Comparison of ENCODE assay signal across 17 mouse cellular contexts in the genomic region with DNA sequence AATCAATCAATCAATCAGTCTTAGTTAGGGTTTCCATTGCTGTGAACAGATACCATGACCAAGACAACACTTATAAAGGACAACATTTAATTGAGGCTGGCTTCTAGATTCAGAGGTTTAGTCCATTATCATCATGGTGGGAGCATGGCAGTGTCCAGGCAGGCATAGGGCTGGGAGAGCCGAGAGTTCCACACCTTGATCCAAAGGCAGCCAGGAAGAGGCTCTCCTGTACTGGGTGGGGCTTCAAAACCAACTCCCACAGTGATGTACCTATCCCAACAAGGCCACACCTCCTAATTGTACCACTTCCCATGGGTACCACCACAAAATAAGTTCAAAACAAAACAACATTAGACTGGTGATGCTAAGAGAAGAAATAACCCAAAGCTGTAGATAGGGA.
"Had no signal": no experiment of that assay in that cellular context is flagged by ENCODE, and none has a peak within 500 bp of the region (broad histone marks: within the 10 kb centered on the region; RNA-seq: fewer than 3 reads in every experiment).

No protein-coding gene starts in this region.

- H3K4me3 ChIP-seq: lung, embryonic 15.5 days; midbrain, embryonic 10.5 days; midbrain, embryonic 12.5 days; neural tube, embryonic 12.5 days; stomach, embryonic 15.5 days had no signal

- H3K27ac ChIP-seq: lung, embryonic 15.5 days; midbrain, embryonic 10.5 days; midbrain, embryonic 12.5 days; neural tube, embryonic 12.5 days; stomach, postnatal 0 days had no signal

- ATAC-seq: liver, postnatal 0 days; lung, postnatal 0 days; midbrain, embryonic 16.5 days had no signal

- H3K4me1 ChIP-seq: lung, embryonic 15.5 days; midbrain, embryonic 10.5 days; midbrain, embryonic 12.5 days; neural tube, embryonic 12.5 days; stomach, embryonic 15.5 days had no signal

- H3K27me3 ChIP-seq: lung, embryonic 15.5 days; midbrain, embryonic 12.5 days; neural tube, embryonic 12.5 days; stomach, embryonic 15.5 days had no signal

- DNase-seq: liver, postnatal 0 days; lung, adult 2 months; lung, postnatal 14 days; lung, postnatal 4 days; midbrain, embryonic 14.5 days; right cerebral cortex, postnatal 14 days; thymus, adult 2 months; thymus, postnatal 25 days; thymus, postnatal 4 days had no signal

- H3K4me2 ChIP-seq: lung, embryonic 15.5 days; midbrain, embryonic 12.5 days; neural tube, embryonic 12.5 days; stomach, embryonic 15.5 days had no signal

- H3K9ac ChIP-seq: liver, postnatal 0 days; lung, embryonic 15.5 days; midbrain, embryonic 12.5 days; neural tube, embryonic 12.5 days; stomach, embryonic 15.5 days had no signal

- H3K9me3 ChIP-seq: lung, embryonic 15.5 days; midbrain, embryonic 10.5 days; midbrain, embryonic 12.5 days; neural tube, embryonic 12.5 days; stomach, embryonic 15.5 days had no signal
